Mouse (Mus musculus) T-helper 1 cell (primary cell): ENCODE measurements around the gene Panx2.

Experiments
- in situ Hi-C: fragments of 300-600 bp; cut with MboI, MseI; formaldehyde crosslinking; loops from one replicate; pipeline ENCODE4 v1.15.1; 2025; ENCODE audit warnings: high pct_unique_total_duplicates

Gene Panx2

GRCm38 (mm10) chr15:89074613-89075477 is 15.3 kb downstream of the Panx2 start, which contains the start of gene Trabd:
Gene Trabd, plus strand, starts transcription at chr15:89075124.
- in situ Hi-C loops, result no loop called here

GRCm38 (mm10) chr15:89075478-89076147 is 16.1 kb downstream of the Panx2 start:
- in situ Hi-C loops, result no loop called here

- in situ Hi-C loops, result no loop called here
These were observed 16.7 kb downstream of the Panx2 start for GRCm38 (mm10) chr15:89076156-89076731.

- in situ Hi-C loops, result no loop called here
These were observed 18.8 kb downstream of the Panx2 start for GRCm38 (mm10) chr15:89078208-89078836.

- in situ Hi-C loops, result no loop called here
These were observed 24.4 kb downstream of the Panx2 start for GRCm38 (mm10) chr15:89083906-89084305.

- in situ Hi-C loops, result no loop called here
These were observed 25.3 kb downstream of the Panx2 start for GRCm38 (mm10) chr15:89084826-89085225.

- in situ Hi-C loops, result no loop called here
These were observed 29.2 kb downstream of the Panx2 start, which contains the start of gene Selenoo for GRCm38 (mm10) chr15:89088607-89089247. Gene Selenoo, plus strand, starts transcription at chr15:89089084.

GRCm38 (mm10) chr15:89089248-89090051 is 29.9 kb downstream of the Panx2 start:
- in situ Hi-C loops, result no loop called here

GRCm38 (mm10) chr15:89090662-89091061 is 31.1 kb downstream of the Panx2 start:
- in situ Hi-C loops, result no loop called here

- in situ Hi-C loops, result no loop called here
These were observed 32.6 kb downstream of the Panx2 start for GRCm38 (mm10) chr15:89092181-89092580.

GRCm38 (mm10) chr15:89097450-89097849 is 37.9 kb downstream of the Panx2 start:
- in situ Hi-C loops, result no loop called here

GRCm38 (mm10) chr15:89098616-89099015 is 39.1 kb downstream of the Panx2 start:
- in situ Hi-C loops, result no loop called here

GRCm38 (mm10) chr15:89100823-89101222 is 41.3 kb downstream of the Panx2 start:
- in situ Hi-C loops, result no loop called here

GRCm38 (mm10) chr15:89102646-89103045 is 43.1 kb downstream of the Panx2 start:
- in situ Hi-C loops, result no loop called here

GRCm38 (mm10) chr15:89103921-89104320 is 44.4 kb downstream of the Panx2 start:
- in situ Hi-C loops, result no loop called here

GRCm38 (mm10) chr15:89104425-89104824 is 44.9 kb downstream of the Panx2 start:
- in situ Hi-C loops, result no loop called here

- in situ Hi-C loops, result no loop called here
These were observed 46.5 kb downstream of the Panx2 start for GRCm38 (mm10) chr15:89106073-89106472.

- in situ Hi-C loops, result no loop called here
These were observed 47.4 kb downstream of the Panx2 start for GRCm38 (mm10) chr15:89106976-89107375.

GRCm38 (mm10) chr15:89110147-89110546 is 50.6 kb downstream of the Panx2 start:
- in situ Hi-C loops, result no loop called here

- in situ Hi-C loops, result no loop called here
These were observed 58.5 kb downstream of the Panx2 start for GRCm38 (mm10) chr15:89118007-89118406.
